Mouse (Mus musculus) forebrain, embryonic 12.5 days (tissue): Measurements from ENCODE around the gene Myof. TPM values are rescaled to one million over a fixed set of nuclear protein-coding genes. Genes with fewer than 3 reads are reported as not detected.

Experiments
- ATAC-seq: fragments of 200-750 bp; cut with Nextera tagmentation; 2 replicates; pipeline ENCODE4 v1.8.0; 2017; ENCODE audit warnings: moderate TSS enrichment; ENCODE audit not compliant: low FRiP score
- H3K27ac ChIP-seq: fragments of 300-500 bp; sonication (generic); 2 replicates; pipeline ENCODE4 v1.5.1; 2016; ENCODE audit warnings: mild to moderate bottlenecking
- H3K27me3 ChIP-seq: fragments of 300-500 bp; sonication (generic); 2 replicates; pipeline ENCODE4 v1.6.1; 2016; ENCODE audit warnings: mild to moderate bottlenecking
- H3K36me3 ChIP-seq: fragments of 300-500 bp; sonication (generic); replicated peaks from 2 replicates; pipeline ENCODE4 v1.6.1; 2016; ENCODE audit warnings: mild to moderate bottlenecking
- H3K4me1 ChIP-seq: fragments of 300-500 bp; sonication (generic); 2 replicates; pipeline ENCODE4 v1.6.1; 2016
- H3K4me2 ChIP-seq: fragments of 300-500 bp; sonication (generic); 2 replicates; pipeline ENCODE4 v1.6.1; 2016; ENCODE audit warnings: mild to moderate bottlenecking, moderate library complexity
- H3K4me3 ChIP-seq: fragments of 300-500 bp; sonication (generic); replicated peaks from 2 replicates; pipeline ENCODE4 v1.5.1; 2016; ENCODE audit warnings: mild to moderate bottlenecking
- H3K9ac ChIP-seq: fragments of 300-500 bp; sonication (generic); 2 replicates; pipeline ENCODE4 v1.6.1; 2016; ENCODE audit warnings: mild to moderate bottlenecking
- H3K9me3 ChIP-seq: fragments of 300-500 bp; sonication (generic); 2 replicates; pipeline ENCODE4 v1.6.1; 2016
- WGBS: fragments of 180-500 bp; shearing (Covaris S2); methylation state at CpG from one replicate; pipeline ENCODE4 v1.1.7; 2016; 5-methylcytosine and 5-hydroxymethylcytosine counted together
- polyA plus RNA-seq: library from polyadenylated mRNA; unstranded; fragments of >200 nt; fragmentation: Nextera tagmentation; extraction: Ambion mirVana; gene quantifications from 2 replicates; pipeline ENCODE4 v1.2.1, GENCODE M21; 2016

Myof gene
- polyA plus RNA-seq: 2.1 and 2.9 TPM in 2 replicates

DNA sequence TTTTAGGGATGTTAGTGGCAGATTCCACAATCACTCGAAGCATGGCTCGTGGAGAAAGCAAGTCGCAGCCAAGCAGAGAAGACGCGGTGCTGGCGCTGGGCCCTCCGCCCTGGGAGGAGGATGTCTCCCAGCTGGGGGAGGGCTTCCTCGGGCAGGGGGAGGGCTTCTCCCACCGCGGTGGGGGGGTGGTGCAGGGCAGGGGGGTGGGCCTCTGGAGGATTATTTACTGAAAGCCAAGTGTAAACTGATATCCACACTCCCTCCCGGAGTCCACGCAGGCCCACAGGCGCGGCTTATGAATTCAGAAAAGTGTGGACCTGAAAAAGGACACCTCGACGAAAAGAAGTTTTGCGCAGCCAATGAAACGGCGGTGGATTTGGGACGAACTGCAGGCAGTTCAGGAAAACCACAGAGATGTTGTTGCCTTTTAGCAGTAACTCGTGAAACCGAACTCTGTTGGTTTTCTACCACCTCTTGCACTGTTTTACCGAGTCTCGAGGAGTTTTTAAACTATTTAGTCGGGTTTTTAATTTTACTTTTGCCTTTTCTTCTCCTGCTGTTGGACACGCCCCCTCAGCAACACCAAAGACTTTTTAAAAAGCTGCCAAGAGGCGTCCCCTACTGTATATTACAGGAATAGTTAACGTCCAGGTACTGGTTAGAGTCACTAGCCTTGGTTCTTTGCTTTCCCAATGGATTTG lies at the start of gene Myof:
Gene Myof (minus strand): TSS at position 297 of the 701 bp plus-strand sequence.
- ATAC-seq: no peak

DNA sequence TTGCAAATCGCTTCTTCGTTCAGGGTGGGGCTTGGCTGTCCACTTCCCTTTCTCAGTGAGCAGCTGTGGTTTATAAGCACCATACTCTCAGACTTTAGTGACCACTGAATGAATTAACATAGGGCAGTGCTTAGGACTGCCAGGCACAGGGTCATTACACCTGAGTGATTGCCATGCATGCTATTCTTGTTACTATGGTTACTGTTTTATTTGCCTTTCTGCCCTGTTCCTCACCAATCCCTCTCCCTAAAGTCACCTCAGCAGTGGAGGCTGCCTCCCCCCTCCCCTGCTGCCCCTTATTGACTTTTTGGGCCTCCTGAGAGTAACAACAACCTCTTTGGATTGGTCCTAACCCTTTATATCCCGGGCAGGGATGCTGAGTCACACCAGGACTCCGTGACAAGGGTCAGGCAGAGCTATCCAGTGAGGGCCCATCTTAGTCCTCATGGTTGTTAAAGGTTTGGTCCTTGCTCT lies 48.2 kb upstream of the Myof start:
- Histone ChIP-seq H3K36me3 (no peaks in the 10 kb centered on the region), H3K9me3 (no peaks in the 10 kb centered on the region), H3K4me2 (no peak overlapping the region), H3K27ac (no peak overlapping the region), H3K27me3 (peaks cover 30% of the 10 kb centered on the region), H3K9ac (no peak overlapping the region), H3K4me3 (no peak overlapping the region), H3K4me1 (no peaks in the 10 kb centered on the region; the same call in 1 of the 2 replicates)
- ATAC-seq: no peak
- WGBS: 62% methylated on average over 4 of the region's 4 CpGs

More for the DNA sequence above, at the start of gene Myof:
- H3K9me3 ChIP-seq: no peaks in the 10 kb centered on the region; the same call in 1 of the 2 replicates
- under 1% methylated on average over 28 of the region's 28 CpGs for WGBS
- H3K4me1 ChIP-seq: peaks cover 10% of the 10 kb centered on the region
- H3K36me3 ChIP-seq: no peaks in the 10 kb centered on the region
- peak within 1 kb of the TSS; percentile 54; the same call in 1 of the 2 replicates for H3K9ac ChIP-seq
- H3K4me3 ChIP-seq: peak within 1 kb of the TSS; percentile 39
- no peak within 1 kb of the TSS for H3K27ac ChIP-seq
- peak within 1 kb of the TSS; percentile 67 for H3K4me2 ChIP-seq
- H3K27me3 ChIP-seq: peaks cover 43% of the 10 kb centered on the region

DNA sequence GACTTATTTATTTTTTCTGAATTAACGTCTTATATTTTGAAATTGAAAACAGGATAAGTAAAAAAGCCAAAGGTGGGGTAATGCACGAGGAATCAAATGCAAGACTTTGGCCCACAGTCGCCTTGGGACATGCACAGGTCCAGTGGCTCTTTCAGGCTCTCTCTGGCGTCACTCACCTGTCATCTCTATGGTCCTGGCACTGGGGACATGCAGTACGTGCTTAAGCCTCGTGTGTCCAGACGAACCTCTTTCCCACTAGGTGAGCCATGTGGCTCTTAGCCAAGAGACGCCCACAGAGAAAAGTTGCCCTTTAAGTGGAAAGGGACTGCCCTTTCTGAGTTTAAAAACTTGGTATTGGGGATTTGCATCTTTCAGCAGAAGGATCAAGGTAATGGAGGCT lies 46.0 kb upstream of the Myof start:
- no peak overlapping the region for H3K4me3 ChIP-seq
- no peak overlapping the region for H3K27ac ChIP-seq
- H3K36me3 ChIP-seq: no peaks in the 10 kb centered on the region
- no peaks in the 10 kb centered on the region for H3K9me3 ChIP-seq
- WGBS: 79% methylated on average over 8 of the region's 8 CpGs
- H3K9ac ChIP-seq: no peak overlapping the region
- H3K4me2 ChIP-seq: no peak overlapping the region
- no peak for ATAC-seq
- peaks cover 9% of the 10 kb centered on the region for H3K27me3 ChIP-seq
- H3K4me1 ChIP-seq: no peaks in the 10 kb centered on the region; the same call in 1 of the 2 replicates

- no peaks in the 10 kb centered on the region for H3K36me3 ChIP-seq
- no peak overlapping the region for H3K9ac ChIP-seq
- H3K9me3 ChIP-seq: no peaks in the 10 kb centered on the region
- no peaks in the 10 kb centered on the region; the same call in 1 of the 2 replicates for H3K4me1 ChIP-seq
- no peak overlapping the region for H3K27ac ChIP-seq
- WGBS: 64% methylated on average over 11 of the region's 11 CpGs
- no peak overlapping the region for H3K4me2 ChIP-seq
- no peaks in the 10 kb centered on the region for H3K27me3 ChIP-seq
- no peak for ATAC-seq
- H3K4me3 ChIP-seq: no peak overlapping the region
Measured at GRCm38 (mm10) chr19:38086948-38087551, 43.7 kb upstream of the Myof start.

- no peak overlapping the region for H3K4me2 ChIP-seq
- H3K27me3 ChIP-seq: no peaks in the 10 kb centered on the region
- no peak for ATAC-seq
- 96% methylated on average over 4 of the region's 4 CpGs for WGBS
- no peaks in the 10 kb centered on the region for H3K4me1 ChIP-seq
- no peaks in the 10 kb centered on the region for H3K9me3 ChIP-seq
- no peaks in the 10 kb centered on the region for H3K36me3 ChIP-seq
- no peak overlapping the region for H3K4me3 ChIP-seq
- H3K27ac ChIP-seq: no peak overlapping the region
- no peak overlapping the region for H3K9ac ChIP-seq
Measured at GRCm38 (mm10) chr19:38085841-38086240, 42.5 kb upstream of the Myof start.

DNA sequence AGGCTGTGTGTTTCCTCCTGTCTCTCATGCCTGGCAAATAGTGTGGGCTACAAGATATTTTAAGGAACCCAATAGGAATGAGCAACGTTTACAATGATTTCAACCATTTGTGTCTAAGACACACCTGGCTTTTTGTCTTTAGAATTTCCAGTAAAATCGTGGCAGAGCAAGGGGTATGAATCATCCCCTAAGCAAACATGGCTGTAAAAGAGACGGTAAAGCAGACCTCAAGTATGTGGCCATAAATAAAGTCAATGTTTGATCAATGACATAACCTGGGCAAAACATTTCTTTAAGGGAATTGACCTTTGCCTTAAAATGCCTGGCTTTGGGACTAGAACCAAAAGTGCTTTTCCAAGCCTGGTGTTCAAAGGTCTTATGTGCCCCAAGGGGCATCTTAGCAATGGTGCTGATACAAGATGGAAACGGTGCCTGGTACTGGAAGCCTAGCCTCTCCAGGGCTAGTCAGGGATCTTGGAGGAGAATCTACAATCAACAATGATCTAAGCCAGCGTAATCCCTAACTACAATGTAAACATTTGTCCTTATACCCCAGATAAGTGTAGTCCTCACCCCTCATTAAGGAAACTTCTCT lies 39.7 kb upstream of the Myof start:
- H3K27me3 ChIP-seq: no peaks in the 10 kb centered on the region
- H3K9me3 ChIP-seq: no peaks in the 10 kb centered on the region
- H3K4me1 ChIP-seq: no peaks in the 10 kb centered on the region
- H3K36me3 ChIP-seq: no peaks in the 10 kb centered on the region
- H3K9ac ChIP-seq: no peak overlapping the region
- no peak for ATAC-seq
- no peak overlapping the region for H3K4me2 ChIP-seq
- 83% methylated on average over 5 of the region's 5 CpGs for WGBS
- H3K4me3 ChIP-seq: no peak overlapping the region
- no peak overlapping the region for H3K27ac ChIP-seq

DNA sequence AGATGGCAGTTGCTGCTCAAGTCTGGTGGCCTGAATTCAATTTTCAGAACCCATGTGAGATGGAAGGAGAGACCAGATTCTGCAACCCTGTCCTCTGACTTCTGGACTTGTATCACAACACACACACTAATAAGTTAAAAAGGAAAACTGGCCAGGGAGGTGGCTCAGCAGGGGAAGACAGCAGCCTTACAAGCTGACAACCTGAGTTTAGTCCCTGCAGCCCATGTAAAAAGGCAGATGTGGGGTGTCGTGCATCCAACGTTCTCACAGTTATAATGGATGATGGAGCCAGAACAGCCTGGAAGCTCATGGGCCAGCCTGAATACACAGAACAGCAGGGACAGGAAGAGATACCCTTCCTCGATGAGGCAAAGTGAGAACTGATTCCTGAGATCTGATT lies 38.0 kb upstream of the Myof start:
- Histone ChIP-seq H3K9ac (no peak overlapping the region), H3K27me3 (no peaks in the 10 kb centered on the region), H3K9me3 (no peaks in the 10 kb centered on the region), H3K4me2 (no peak overlapping the region), H3K36me3 (no peaks in the 10 kb centered on the region), H3K4me1 (no peaks in the 10 kb centered on the region), H3K4me3 (no peak overlapping the region), H3K27ac (no peak overlapping the region)
- ATAC-seq: no peak
- WGBS: 78% methylated on average over 3 of the region's 3 CpGs

DNA sequence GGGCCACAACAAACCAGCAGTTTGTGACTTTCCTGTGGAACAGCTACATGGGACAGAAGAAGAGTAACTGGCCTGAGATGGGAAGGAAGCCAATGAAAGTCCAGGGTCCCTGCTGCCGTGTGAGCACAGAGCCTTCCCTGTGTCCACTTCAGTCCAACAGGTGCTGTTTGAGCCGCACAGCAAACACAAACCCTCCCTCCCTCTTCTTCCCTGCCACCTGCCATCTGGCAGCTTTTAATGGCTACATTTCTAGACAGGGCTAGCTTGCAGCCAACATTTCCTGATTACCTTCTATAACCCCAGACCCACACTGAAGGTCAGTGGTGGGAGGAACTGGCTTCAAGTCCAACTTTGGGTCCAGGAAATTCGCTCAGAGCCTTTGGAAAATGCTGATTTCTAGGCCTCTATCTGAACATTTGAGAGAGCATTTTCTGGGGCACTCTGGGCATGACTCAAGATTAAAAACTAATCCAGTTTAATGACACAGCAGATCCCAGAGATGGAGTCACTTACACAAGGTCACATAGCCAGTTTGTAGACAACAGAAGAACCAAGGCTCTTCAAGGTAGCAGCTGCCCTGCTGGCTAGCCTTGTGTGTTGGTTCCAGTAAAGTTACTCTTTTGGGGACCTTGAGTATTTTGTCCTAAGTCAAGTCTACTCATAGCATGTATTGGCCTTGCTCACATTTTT lies 34.6 kb upstream of the Myof start:
- Histone ChIP-seq H3K4me3 (no peak overlapping the region), H3K9me3 (no peaks in the 10 kb centered on the region), H3K27ac (no peak overlapping the region), H3K4me2 (no peak overlapping the region), H3K9ac (no peak overlapping the region), H3K36me3 (peaks cover 15% of the 10 kb centered on the region), H3K27me3 (no peaks in the 10 kb centered on the region), H3K4me1 (no peaks in the 10 kb centered on the region)
- WGBS: 78% methylated on average over 3 of the region's 3 CpGs
- no peak for ATAC-seq

DNA sequence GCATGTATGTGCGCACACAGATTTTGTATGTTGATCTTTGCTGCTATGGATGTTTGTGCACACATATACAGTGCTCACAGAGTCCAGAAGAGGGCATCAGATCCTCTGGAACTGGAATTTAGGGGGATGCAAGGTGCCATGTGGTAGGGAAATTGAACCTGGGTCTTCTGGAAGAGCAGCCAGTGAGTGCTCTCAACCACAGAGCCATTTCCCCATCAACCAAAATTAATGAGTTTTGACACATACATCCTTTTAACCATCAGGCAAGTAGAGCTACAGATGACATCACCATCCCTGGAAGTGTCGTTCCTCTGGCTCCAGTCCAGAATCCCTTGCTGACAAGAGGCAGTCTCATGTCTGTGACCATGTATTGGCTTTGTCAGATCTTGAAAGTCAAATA lies 32.9 kb upstream of the Myof start:
- Histone ChIP-seq H3K4me1 (no peaks in the 10 kb centered on the region), H3K4me3 (no peak overlapping the region), H3K27me3 (no peaks in the 10 kb centered on the region), H3K36me3 (peaks cover 30% of the 10 kb centered on the region), H3K9me3 (no peaks in the 10 kb centered on the region), H3K27ac (no peak overlapping the region), H3K9ac (no peak overlapping the region), H3K4me2 (no peak overlapping the region)
- ATAC-seq: no peak
- WGBS: 76% methylated on average over 2 of the region's 2 CpGs

- H3K36me3 ChIP-seq: peaks cover 42% of the 10 kb centered on the region
- no peak overlapping the region for H3K9ac ChIP-seq
- 84% methylated on average over 11 of the region's 11 CpGs for WGBS
- H3K4me3 ChIP-seq: no peak overlapping the region
- no peaks in the 10 kb centered on the region for H3K9me3 ChIP-seq
- no peaks in the 10 kb centered on the region for H3K27me3 ChIP-seq
- H3K4me1 ChIP-seq: no peaks in the 10 kb centered on the region
- ATAC-seq: no peak
- H3K27ac ChIP-seq: no peak overlapping the region
- H3K4me2 ChIP-seq: no peak overlapping the region
Measured at GRCm38 (mm10) chr19:38075051-38075450, 31.7 kb upstream of the Myof start.

GRCm38 (mm10) chr19:38073226-38073625 lies 29.8 kb upstream of the Myof start:
- ATAC-seq: no peak
- Histone ChIP-seq H3K36me3 (peaks cover 58% of the 10 kb centered on the region), H3K4me2 (no peak overlapping the region), H3K9ac (no peak overlapping the region), H3K4me1 (no peaks in the 10 kb centered on the region), H3K4me3 (no peak overlapping the region), H3K27me3 (no peaks in the 10 kb centered on the region), H3K27ac (no peak overlapping the region), H3K9me3 (no peaks in the 10 kb centered on the region)
- 98% methylated on average over 5 of the region's 5 CpGs for WGBS

DNA sequence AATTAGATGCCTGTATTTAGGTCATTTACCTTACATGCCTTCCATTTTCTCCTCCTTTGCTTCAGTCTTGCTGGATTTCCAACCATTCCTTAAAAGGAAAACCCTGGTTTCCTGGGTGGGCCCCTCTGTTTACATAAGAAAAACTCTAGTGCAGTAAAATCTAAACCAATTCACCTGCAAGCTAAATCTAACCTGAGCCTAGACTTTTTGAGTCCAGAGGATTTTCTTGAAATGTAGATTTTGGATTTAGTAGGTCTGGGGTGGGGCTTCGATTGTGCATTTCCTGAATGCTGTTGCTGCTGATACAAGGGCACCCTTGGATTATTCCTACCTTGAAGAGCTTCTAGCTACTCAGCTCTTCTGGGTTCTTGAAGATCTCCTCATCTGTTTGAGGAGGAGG lies 20.7 kb upstream of the Myof start:
- no peak for ATAC-seq
- Histone ChIP-seq H3K4me3 (no peak overlapping the region), H3K9ac (no peak overlapping the region), H3K36me3 (peaks cover 67% of the 10 kb centered on the region), H3K4me1 (no peaks in the 10 kb centered on the region), H3K27me3 (no peaks in the 10 kb centered on the region), H3K4me2 (no peak overlapping the region), H3K9me3 (no peaks in the 10 kb centered on the region), H3K27ac (no peak overlapping the region)
- WGBS: 97% methylated on average over 1 of the region's 1 CpGs
